Mouse (Mus musculus): ENCODE results near the gene Npy5r. TPM values are rescaled to one million over a fixed set of nuclear protein-coding genes. Genes with fewer than 3 reads are reported as not detected.

Npy5r gene
- polyA plus RNA-seq (2014; fragmentation: Illumina TruSeq; extraction: RNeasy Lipid Tissue Mini Kit (QIAGEN cat#74804); ENCODE audit: low read depth, low replicate concordance): not detected

DNA sequence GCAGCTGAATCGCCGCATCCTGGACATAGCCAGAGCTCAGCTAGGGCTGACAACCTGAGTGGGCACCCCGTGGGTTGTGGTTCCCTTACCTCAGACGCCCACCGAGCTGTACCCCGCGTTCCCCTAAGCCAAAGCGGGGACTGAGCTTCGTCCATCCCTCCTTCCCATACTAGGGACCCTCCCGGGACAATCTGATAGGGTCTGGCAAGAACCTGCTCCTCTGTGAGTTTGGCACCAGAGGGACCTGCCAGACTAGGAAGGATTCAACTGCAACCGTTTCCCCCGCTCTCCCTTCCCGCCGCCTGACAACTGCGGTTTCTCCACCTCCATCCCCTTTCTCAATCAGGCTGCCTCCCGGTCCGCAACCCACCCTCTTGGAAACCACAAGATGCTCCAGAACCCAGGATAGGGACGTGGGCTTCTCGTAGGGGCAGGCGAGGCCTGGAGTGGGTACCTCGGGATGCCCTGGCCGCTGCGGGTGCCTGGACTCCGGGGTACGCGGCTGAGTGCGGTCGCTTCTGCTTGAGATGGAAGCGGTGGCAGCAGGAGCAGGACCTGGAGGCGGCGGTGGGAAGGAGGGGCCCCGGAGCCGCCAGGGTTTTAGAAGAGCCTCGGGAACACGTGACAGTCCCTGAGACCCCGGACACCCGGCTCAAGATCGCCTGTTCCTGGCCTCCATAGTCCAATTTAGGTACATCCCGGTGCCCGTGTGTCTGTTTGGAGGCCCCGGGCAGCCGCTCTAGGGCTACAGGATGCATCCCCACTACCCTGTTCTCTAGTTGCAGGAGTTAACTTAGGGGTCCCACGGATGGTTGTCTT lies at the start of gene Npy5r:
Gene Npy5r (minus strand): TSS at position 618 of the 819 bp plus-strand sequence.

DNA sequence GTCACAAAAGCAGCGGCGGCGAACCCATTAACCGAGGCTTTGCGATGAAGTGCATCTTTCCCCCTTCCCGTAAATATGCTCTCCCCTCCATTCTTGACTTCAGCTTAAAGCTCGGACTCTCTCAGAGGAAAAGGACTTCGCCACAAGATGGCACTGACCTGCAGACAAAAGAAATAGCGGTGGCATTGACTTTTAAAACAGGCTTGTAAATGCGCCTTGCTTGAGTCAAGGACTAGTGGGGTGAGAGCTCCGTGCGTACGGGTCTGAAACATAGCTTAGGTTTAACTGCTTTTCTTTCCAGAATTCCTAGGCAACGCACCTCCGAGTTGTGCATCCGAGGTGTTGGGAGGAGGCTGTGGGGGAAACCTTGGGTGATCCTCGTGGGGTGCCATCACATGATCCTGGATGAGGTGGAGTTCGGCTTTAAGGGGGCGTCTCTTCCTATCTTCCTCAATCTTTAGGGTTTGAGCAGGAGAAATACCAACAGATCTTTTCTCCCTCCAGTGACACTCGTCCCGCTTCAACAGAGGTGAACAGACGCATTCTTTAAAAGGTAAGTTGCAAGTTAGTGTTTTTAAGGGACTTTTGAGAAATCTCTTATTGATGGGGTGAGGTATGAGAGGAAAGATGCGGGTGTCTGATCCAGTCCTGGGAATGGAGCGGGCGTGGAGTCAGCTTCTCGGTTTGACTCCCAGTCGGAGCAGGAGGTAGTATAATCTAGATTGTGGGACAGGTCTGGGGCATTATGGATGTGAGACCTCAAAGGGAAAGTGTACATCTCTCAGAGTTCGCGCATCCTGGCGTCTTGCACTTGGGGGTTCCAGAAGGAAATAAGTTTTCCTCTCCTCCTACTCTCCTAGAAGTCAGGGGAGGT lies 9.3 kb upstream of the Npy5r start, which contains the start of gene Npy1r:
Gene Npy1r (plus strand): TSS at position 223 of the 874 bp plus-strand sequence.

Other genes with a start within 250 kb of the Npy5r start
- 5.6 TPM for gene Tma16, start 201.6 kb downstream of the Npy5r start, polyA plus RNA-seq (2014; fragmentation: Illumina TruSeq; extraction: RNeasy Lipid Tissue Mini Kit (QIAGEN cat#74804); ENCODE audit: low read depth, low replicate concordance)
- 0.57 TPM for gene Tktl2, start 176.4 kb downstream of the Npy5r start, polyA plus RNA-seq (2014; fragmentation: Illumina TruSeq; extraction: RNeasy Lipid Tissue Mini Kit (QIAGEN cat#74804); ENCODE audit: low read depth, low replicate concordance)
- gene Npy1r, start 9.1 kb upstream of the Npy5r start, polyA plus RNA-seq (2014; fragmentation: Illumina TruSeq; extraction: RNeasy Lipid Tissue Mini Kit (QIAGEN cat#74804); ENCODE audit: low read depth, low replicate concordance): 2.7 TPM
- gene Naf1, start 172.1 kb upstream of the Npy5r start, polyA plus RNA-seq (2014; fragmentation: Illumina TruSeq; extraction: RNeasy Lipid Tissue Mini Kit (QIAGEN cat#74804); ENCODE audit: low read depth, low replicate concordance): 9.0 TPM

Data from adipose tissue, adult 10 weeks (tissue).